Mouse (Mus musculus): ENCODE data around the gene Npvf. TPM values are rescaled to one million over a fixed set of nuclear protein-coding genes. Genes with fewer than 3 reads are reported as not detected.
"Not testable (repeated sequence)": the region's sequence is repeated elsewhere in the genome, so short reads cannot be mapped to it uniquely, and the experiment has no call there.

Npvf gene
- polyA plus RNA-seq, 2 experiments from 2014 or later: not detected

DNA sequence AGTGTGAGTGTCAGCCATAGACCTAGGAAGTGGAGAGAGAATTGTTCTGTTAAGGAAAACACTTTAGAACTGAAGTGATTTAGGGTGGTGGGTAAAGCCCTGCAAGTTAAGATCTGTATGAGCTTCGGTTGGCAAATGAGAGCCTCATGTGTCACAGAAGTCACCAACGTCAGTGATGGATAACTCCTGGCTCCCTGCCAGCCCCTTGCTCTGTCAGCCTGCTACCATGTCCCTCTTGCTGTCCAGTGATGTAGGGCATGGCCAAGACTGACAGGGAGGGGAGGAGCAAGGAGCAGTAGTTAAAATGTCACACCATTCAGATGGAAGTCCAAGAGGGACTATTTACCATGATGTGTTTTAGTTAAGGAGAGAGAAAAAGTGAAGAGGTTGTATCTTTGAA is 14.6 kb downstream of the Npvf start:
- ATAC-seq: no peak

DNA sequence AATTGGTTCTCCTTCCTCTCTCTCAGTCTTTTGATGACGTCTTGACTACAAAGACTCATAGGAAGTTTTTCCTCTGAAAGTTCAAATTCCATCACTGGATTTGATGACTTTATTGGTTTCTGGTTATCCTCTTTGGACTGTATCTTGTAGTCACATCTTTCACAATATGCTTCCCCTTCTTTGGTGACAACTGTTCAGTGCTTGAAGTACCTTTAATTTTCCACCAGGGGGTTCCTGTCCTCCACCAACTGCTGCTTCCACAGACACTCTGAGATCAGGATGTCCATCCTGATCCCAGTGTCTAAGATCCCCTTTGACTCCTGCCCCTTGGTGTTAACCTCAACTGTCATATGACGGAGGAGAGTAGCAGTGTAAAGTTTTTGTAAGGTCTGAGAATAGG is 28.1 kb downstream of the Npvf start:
- not testable (repeated sequence) for ATAC-seq

DNA sequence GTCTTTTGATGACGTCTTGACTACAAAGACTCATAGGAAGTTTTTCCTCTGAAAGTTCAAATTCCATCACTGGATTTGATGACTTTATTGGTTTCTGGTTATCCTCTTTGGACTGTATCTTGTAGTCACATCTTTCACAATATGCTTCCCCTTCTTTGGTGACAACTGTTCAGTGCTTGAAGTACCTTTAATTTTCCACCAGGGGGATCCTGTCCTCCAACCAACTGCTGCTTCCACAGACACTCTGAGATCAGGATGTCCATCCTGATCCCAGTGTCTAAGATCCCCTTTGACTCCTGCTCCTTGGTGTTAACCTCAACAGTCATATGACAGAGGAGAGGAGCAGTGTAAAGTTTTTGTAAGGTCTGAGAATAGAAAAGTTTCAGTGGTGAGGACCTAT is 36.0 kb downstream of the Npvf start:
- ATAC-seq: not testable (repeated sequence)

DNA sequence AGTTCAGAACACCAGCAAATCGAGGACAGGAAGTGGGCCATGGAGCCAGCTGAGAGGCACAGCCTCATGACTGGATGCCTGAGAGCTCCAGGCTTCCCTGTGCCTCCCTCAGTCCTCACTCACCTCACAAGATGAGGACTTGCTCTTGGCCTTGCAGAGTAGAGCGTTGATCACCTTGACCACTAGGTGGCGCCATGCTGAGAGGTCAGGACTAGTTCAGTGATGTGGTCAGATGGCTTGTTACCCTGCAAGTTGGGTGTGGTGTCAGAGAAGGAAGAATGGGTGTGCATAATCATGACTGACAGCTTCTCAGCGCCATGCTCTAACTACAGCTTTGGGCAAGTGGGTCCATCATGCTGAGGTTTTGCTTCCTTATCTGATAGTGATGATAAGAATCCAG is 52.6 kb downstream of the Npvf start:
- ATAC-seq: peak; percentile 40

Other genes with a start within 250 kb of the Npvf start
- 10 to 100 TPM; 37.2 to 48.1 TPM for gene Osbpl3, start 198.2 kb downstream of the Npvf start, polyA plus RNA-seq (2017; shearing (Covaris generic))
- gene Cycs, start 87.9 kb downstream of the Npvf start, polyA plus RNA-seq (2017; shearing (Covaris generic)): 10 to 100 TPM; 23.7 to 32.0 TPM
- under 1 TPM; 0.58 to 0.66 TPM for gene 4921507P07Rik, start 57.8 kb downstream of the Npvf start, polyA plus RNA-seq (2017; shearing (Covaris generic))

All from CD4-positive, CD25-positive, alpha-beta regulatory T cell, adult 4 months (primary cell).